Mouse (Mus musculus) erythroblast, embryonic 14.5 days (primary cell): ENCODE measurements around the gene Lmntd1. TPM values are rescaled to one million over a fixed set of nuclear protein-coding genes. Genes with fewer than 3 reads are reported as not detected.

Source experiments
- H3K27me3 ChIP-seq: 2 replicates; pipeline ENCODE4 v1.6.1; 2012; ENCODE audit warnings: inconsistent platforms; ENCODE audit not compliant: control insufficient read depth
- H3K36me3 ChIP-seq: 2 replicates; pipeline ENCODE4 v1.6.1; 2012; ENCODE audit warnings: mild to moderate bottlenecking, inconsistent platforms; ENCODE audit not compliant: control insufficient read depth
- H3K4me1 ChIP-seq: 2 replicates; pipeline ENCODE4 v1.6.1; 2012; ENCODE audit warnings: inconsistent platforms; ENCODE audit not compliant: control insufficient read depth
- H3K4me3 ChIP-seq: replicated peaks from 2 replicates; pipeline ENCODE3; 2012; ENCODE audit warnings: moderate library complexity, mild to moderate bottlenecking, inconsistent platforms
- H3K9me3 ChIP-seq: 2 replicates; pipeline ENCODE4 v1.6.1; 2012; ENCODE audit warnings: low read length, inconsistent platforms, mixed read lengths; ENCODE audit not compliant: control insufficient read depth
- GATA1 ChIP-seq: IDR thresholded peaks from 2 replicates; pipeline ENCODE4 v1.6.1; 2012; ENCODE audit warnings: low read length, inconsistent platforms, mixed read lengths
- TAL1 ChIP-seq: IDR thresholded peaks from 3 replicates; pipeline ENCODE4 v1.6.1; 2012; ENCODE audit warnings: low read length, inconsistent platforms, mixed read lengths
- polyA plus RNA-seq: library from polyadenylated mRNA; stranded (reverse); fragments of >175 nt; gene quantifications from 2 replicates; pipeline ENCODE4 v1.2.3, GENCODE M21; 2012

Gene Lmntd1
- polyA plus RNA-seq, 1 experiment, result not detected

- TF ChIP-seq TAL1 (no peak), GATA1 (no peak)
- H3K27me3 ChIP-seq, result no peaks in the 10 kb centered on the region
Observed at GRCm38 (mm10) chr6:145369290-145369689, 244.8 kb downstream of the Lmntd1 start.

GRCm38 (mm10) chr6:145366488-145366887 is 247.6 kb downstream of the Lmntd1 start:
- TF ChIP-seq GATA1, result no peak
- TF ChIP-seq TAL1, result no peak
- Histone ChIP-seq H3K36me3 (no peaks in the 10 kb centered on the region), H3K4me3 (no peak overlapping the region), H3K9me3 (no peaks in the 10 kb centered on the region), H3K27me3 (no peaks in the 10 kb centered on the region), H3K4me1 (no peaks in the 10 kb centered on the region)

More at GRCm38 (mm10) chr6:145369290-145369689, 244.8 kb downstream of the Lmntd1 start:
- H3K4me1 ChIP-seq, result no peaks in the 10 kb centered on the region
- H3K4me3 ChIP-seq, result no peak overlapping the region
- H3K36me3 ChIP-seq, result no peaks in the 10 kb centered on the region
- no peaks in the 10 kb centered on the region for H3K9me3 ChIP-seq

- TF ChIP-seq TAL1, result no peak
- no peak for TF ChIP-seq GATA1
- Histone ChIP-seq H3K4me1 (peaks cover 1% of the 10 kb centered on the region; the same call in 1 of the 2 replicates), H3K9me3 (no peaks in the 10 kb centered on the region), H3K4me3 (no peak overlapping the region), H3K27me3 (no peaks in the 10 kb centered on the region), H3K36me3 (no peaks in the 10 kb centered on the region)
Observed at GRCm38 (mm10) chr6:145363698-145364097, 250.4 kb downstream of the Lmntd1 start.

GRCm38 (mm10) chr6:145361109-145361694 is 252.9 kb downstream of the Lmntd1 start:
- no peaks in the 10 kb centered on the region for H3K36me3 ChIP-seq
- no peak overlapping the region for H3K4me3 ChIP-seq
- no peaks in the 10 kb centered on the region for H3K9me3 ChIP-seq
- H3K4me1 ChIP-seq, result peaks cover 1% of the 10 kb centered on the region; the same call in 1 of the 2 replicates
- TF ChIP-seq GATA1 (no peak), TAL1 (no peak)
- H3K27me3 ChIP-seq, result no peaks in the 10 kb centered on the region

- Histone ChIP-seq H3K4me3 (no peak overlapping the region), H3K4me1 (peaks cover 1% of the 10 kb centered on the region; the same call in 1 of the 2 replicates), H3K36me3 (no peaks in the 10 kb centered on the region), H3K9me3 (peaks cover 2% of the 10 kb centered on the region; the same call in 1 of the 2 replicates), H3K27me3 (no peaks in the 10 kb centered on the region)
- TF ChIP-seq TAL1 (no peak), GATA1 (no peak)
Observed at GRCm38 (mm10) chr6:145359470-145360430, 254.4 kb downstream of the Lmntd1 start.

- H3K27me3 ChIP-seq, result no peaks in the 10 kb centered on the region
- H3K4me1 ChIP-seq, result peaks cover 1% of the 10 kb centered on the region; the same call in 1 of the 2 replicates
- H3K36me3 ChIP-seq, result no peaks in the 10 kb centered on the region
- H3K4me3 ChIP-seq, result no peak overlapping the region
- H3K9me3 ChIP-seq, result peaks cover 2% of the 10 kb centered on the region; the same call in 1 of the 2 replicates
- TF ChIP-seq GATA1 (no peak), TAL1 (no peak)
Observed at GRCm38 (mm10) chr6:145358001-145358400, 256.1 kb downstream of the Lmntd1 start.

- H3K9me3 ChIP-seq, result peaks cover 2% of the 10 kb centered on the region; the same call in 1 of the 2 replicates
- no peaks in the 10 kb centered on the region for H3K27me3 ChIP-seq
- no peak for TF ChIP-seq GATA1
- no peak for TF ChIP-seq TAL1
- no peak overlapping the region for H3K4me3 ChIP-seq
- no peaks in the 10 kb centered on the region for H3K4me1 ChIP-seq
- no peaks in the 10 kb centered on the region for H3K36me3 ChIP-seq
Observed at GRCm38 (mm10) chr6:145353806-145354205, 260.3 kb downstream of the Lmntd1 start.

GRCm38 (mm10) chr6:145352705-145353104 is 261.4 kb downstream of the Lmntd1 start:
- Histone ChIP-seq H3K4me1 (no peaks in the 10 kb centered on the region), H3K27me3 (no peaks in the 10 kb centered on the region), H3K4me3 (no peak overlapping the region), H3K9me3 (peaks cover 2% of the 10 kb centered on the region; the same call in 1 of the 2 replicates), H3K36me3 (no peaks in the 10 kb centered on the region)
- no peak for TF ChIP-seq TAL1
- no peak for TF ChIP-seq GATA1
